Mouse (Mus musculus): ENCODE results near the gene Zmat3. TPM values are rescaled to one million over a fixed set of nuclear protein-coding genes. Genes with fewer than 3 reads are reported as not detected.

Zmat3 gene
- polyA plus RNA-seq, 1 experiment, result 3.7 TPM

DNA sequence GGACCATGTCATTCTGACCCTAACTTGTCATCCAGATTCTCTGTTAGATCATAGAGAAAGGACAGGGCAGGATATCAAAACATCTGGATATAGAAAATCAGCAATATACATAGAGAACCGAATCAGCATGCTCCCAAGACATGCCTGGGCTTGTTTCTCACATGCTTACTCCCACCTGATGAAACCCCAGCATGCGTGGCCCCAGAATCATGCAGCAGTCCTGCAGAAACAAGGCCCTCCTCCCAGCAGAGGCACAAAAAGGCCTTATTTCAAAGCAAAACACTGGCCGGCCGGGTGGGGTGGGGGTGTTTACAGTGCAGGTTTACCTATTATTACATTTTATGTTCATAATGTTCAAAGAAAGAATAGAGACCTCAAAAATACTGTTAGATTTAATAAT, 1.6 kb downstream of the Zmat3 start:
- no peak for TF ChIP-seq CTCF (IDR thresholded peaks at IDR 0.05; ENCODE audit: extremely low read depth, insufficient read depth, insufficient read length, insufficient replicate concordance)
- TF ChIP-seq POLR2A (IDR thresholded peaks at IDR 0.05; ENCODE audit: low read depth, low read length), result no peak
- no peak overlapping the region for H3K4me3 ChIP-seq (ENCODE audit: extremely low read depth, insufficient read depth, insufficient read length)
- no peaks in the 10 kb centered on the region for H3K36me3 ChIP-seq (ENCODE audit: control insufficient read depth, insufficient read depth, low read length)
- H3K4me1 ChIP-seq (ENCODE audit: control insufficient read depth, insufficient read depth, insufficient read length), result peaks cover 6% of the 10 kb centered on the region
- DNase-seq (ENCODE audit: low read depth in 1 of 2, low spot score in 2 of 2), result no peak
- WGBS, result 85% methylated on average over 4 of the region's 4 CpGs
- no peaks in the 10 kb centered on the region; the same call in 1 of the 2 replicates for H3K27me3 ChIP-seq (ENCODE audit: control insufficient read depth, insufficient read depth, low read length)
- H3K27ac ChIP-seq (ENCODE audit: insufficient read depth, low read length), result no peak overlapping the region

DNA sequence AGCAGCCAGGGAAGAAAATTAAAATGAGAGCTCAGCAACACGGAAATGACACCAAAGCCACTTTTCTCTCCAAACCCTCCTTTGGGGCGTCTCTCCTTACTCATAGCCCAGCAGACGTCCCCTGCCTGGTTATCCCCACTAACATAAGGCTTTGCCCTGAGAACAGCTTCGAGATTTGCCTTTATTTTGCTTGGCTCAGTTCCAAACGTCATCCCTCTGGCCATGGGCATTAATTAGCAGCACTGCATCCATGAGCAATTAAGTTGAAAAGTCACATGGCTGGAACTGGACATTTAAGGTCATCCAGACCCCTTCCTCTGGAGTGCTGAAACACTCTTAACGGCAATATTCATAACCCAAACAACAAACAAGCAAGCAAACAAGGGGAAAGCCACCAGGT, 4.6 kb downstream of the Zmat3 start:
- 80% methylated on average over 6 of the region's 6 CpGs for WGBS
- Histone ChIP-seq H3K27ac (ENCODE audit: insufficient read depth, low read length) (no peak overlapping the region), H3K27me3 (ENCODE audit: control insufficient read depth, insufficient read depth, low read length) (no peaks in the 10 kb centered on the region; the same call in 1 of the 2 replicates), H3K4me1 (ENCODE audit: control insufficient read depth, insufficient read depth, insufficient read length) (peaks cover 4% of the 10 kb centered on the region), H3K4me3 (ENCODE audit: extremely low read depth, insufficient read depth, insufficient read length) (no peak overlapping the region), H3K36me3 (ENCODE audit: control insufficient read depth, insufficient read depth, low read length) (no peaks in the 10 kb centered on the region)
- TF ChIP-seq POLR2A (IDR thresholded peaks at IDR 0.05; ENCODE audit: low read depth, low read length), result no peak
- no peak for TF ChIP-seq CTCF (IDR thresholded peaks at IDR 0.05; ENCODE audit: extremely low read depth, insufficient read depth, insufficient read length, insufficient replicate concordance)
- DNase-seq (ENCODE audit: low read depth in 1 of 2, low spot score in 2 of 2), result no peak

DNA sequence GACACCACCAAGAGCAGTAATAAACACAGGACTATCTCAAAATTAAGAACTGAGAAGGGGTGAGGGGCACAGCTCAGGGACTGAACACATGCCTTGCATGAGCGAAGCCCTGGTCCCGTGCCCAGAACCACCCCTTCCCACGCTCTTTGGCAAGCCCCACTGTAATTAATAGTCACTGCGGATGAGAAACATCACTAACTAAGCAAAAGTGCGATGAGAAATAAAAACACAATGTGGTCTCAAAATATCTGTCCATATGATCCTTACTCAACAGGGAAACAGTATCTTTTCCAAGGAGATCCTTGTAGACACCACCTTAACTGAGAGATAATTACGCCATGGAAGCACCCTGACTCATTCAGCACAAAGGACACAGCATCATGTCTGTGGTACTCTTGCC, 17.9 kb downstream of the Zmat3 start:
- Histone ChIP-seq H3K4me1 (ENCODE audit: control insufficient read depth, insufficient read depth, insufficient read length) (no peaks in the 10 kb centered on the region), H3K27ac (ENCODE audit: insufficient read depth, low read length) (no peak overlapping the region), H3K36me3 (ENCODE audit: control insufficient read depth, insufficient read depth, low read length) (no peaks in the 10 kb centered on the region), H3K4me3 (ENCODE audit: extremely low read depth, insufficient read depth, insufficient read length) (no peak overlapping the region), H3K27me3 (ENCODE audit: control insufficient read depth, insufficient read depth, low read length) (no peaks in the 10 kb centered on the region)
- TF ChIP-seq POLR2A (IDR thresholded peaks at IDR 0.05; ENCODE audit: low read depth, low read length) (no peak), CTCF (IDR thresholded peaks at IDR 0.05; ENCODE audit: extremely low read depth, insufficient read depth, insufficient read length, insufficient replicate concordance) (no peak)
- no peak for DNase-seq (ENCODE audit: low read depth in 1 of 2, low spot score in 2 of 2)
- 81% methylated on average over 6 of the region's 6 CpGs for WGBS

DNA sequence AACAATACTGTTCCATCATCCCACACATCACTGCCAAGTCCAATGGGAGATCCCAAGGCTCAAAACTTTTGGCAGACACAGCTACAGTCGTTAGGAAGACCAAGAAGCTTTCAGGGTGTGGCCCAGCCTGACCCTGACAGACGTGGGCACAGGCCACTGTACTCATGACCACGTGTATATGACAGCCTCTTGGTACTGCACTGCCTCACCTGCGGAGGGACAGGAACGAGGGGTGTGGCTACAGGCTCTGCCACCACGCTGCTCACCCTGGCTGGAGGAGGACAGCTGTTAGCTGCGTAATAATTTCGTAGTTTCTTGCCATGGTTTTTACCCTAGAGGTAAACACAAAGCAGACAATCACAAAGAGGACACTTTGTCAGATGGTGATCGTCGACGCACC, 20.6 kb downstream of the Zmat3 start:
- Histone ChIP-seq H3K27ac (ENCODE audit: insufficient read depth, low read length) (no peak overlapping the region), H3K36me3 (ENCODE audit: control insufficient read depth, insufficient read depth, low read length) (peaks cover 3% of the 10 kb centered on the region; the same call in 1 of the 2 replicates), H3K4me3 (ENCODE audit: extremely low read depth, insufficient read depth, insufficient read length) (no peak overlapping the region), H3K27me3 (ENCODE audit: control insufficient read depth, insufficient read depth, low read length) (no peaks in the 10 kb centered on the region), H3K4me1 (ENCODE audit: control insufficient read depth, insufficient read depth, insufficient read length) (no peaks in the 10 kb centered on the region)
- TF ChIP-seq POLR2A (IDR thresholded peaks at IDR 0.05; ENCODE audit: low read depth, low read length), result no peak
- no peak for TF ChIP-seq CTCF (IDR thresholded peaks at IDR 0.05; ENCODE audit: extremely low read depth, insufficient read depth, insufficient read length, insufficient replicate concordance)
- WGBS, result 84% methylated on average over 11 of the region's 11 CpGs
- no peak for DNase-seq (ENCODE audit: low read depth in 1 of 2, low spot score in 2 of 2)

DNA sequence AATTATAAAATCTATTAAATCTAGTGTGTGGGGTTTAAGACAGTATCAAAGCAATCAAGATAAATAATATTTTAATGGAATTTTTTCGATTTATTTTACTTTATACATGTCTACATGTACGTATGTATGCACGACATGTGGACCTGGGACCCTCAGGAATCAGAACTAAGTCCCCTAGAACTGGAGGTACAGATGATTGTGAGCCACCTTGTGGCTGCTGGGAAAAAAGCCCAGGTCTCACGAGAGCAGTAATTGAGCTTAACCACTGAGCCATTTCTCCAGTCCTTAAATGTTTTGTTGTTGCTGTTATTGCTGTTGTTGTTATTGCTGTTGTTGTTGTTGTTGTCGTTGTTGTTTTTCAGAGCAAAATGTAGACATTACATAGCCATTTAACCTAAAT, 21.0 kb downstream of the Zmat3 start:
- no peak overlapping the region for H3K4me3 ChIP-seq (ENCODE audit: extremely low read depth, insufficient read depth, insufficient read length)
- no peak overlapping the region for H3K27ac ChIP-seq (ENCODE audit: insufficient read depth, low read length)
- 75% methylated on average over 5 of the region's 5 CpGs for WGBS
- H3K36me3 ChIP-seq (ENCODE audit: control insufficient read depth, insufficient read depth, low read length), result peaks cover 3% of the 10 kb centered on the region; the same call in 1 of the 2 replicates
- TF ChIP-seq CTCF (IDR thresholded peaks at IDR 0.05; ENCODE audit: extremely low read depth, insufficient read depth, insufficient read length, insufficient replicate concordance) (no peak), POLR2A (IDR thresholded peaks at IDR 0.05; ENCODE audit: low read depth, low read length) (no peak)
- H3K27me3 ChIP-seq (ENCODE audit: control insufficient read depth, insufficient read depth, low read length), result no peaks in the 10 kb centered on the region
- no peak for DNase-seq (ENCODE audit: low read depth in 1 of 2, low spot score in 2 of 2)
- H3K4me1 ChIP-seq (ENCODE audit: control insufficient read depth, insufficient read depth, insufficient read length), result no peaks in the 10 kb centered on the region

DNA sequence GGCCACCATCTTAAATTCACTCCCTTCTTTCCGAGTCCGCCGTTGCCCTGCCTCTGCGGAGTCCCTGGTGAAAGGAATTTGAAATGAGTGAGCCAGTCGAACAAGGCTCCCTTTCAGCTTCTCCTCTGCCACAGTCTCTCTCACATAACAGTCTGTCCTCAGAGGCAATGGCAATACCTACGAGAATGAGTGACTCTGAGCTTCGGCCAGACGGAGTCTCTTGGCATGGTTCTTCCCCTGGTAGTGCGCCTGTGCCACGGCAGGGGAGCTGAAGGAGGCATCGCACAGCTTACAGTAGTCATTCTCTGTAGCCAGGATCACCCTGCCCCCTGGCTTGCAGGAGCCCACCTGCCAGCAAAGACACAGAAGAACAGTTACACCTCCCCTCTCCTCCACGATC, 22.4 kb downstream of the Zmat3 start:
- WGBS, result 89% methylated on average over 12 of the region's 12 CpGs
- no peaks in the 10 kb centered on the region for H3K4me1 ChIP-seq (ENCODE audit: control insufficient read depth, insufficient read depth, insufficient read length)
- no peak overlapping the region for H3K4me3 ChIP-seq (ENCODE audit: extremely low read depth, insufficient read depth, insufficient read length)
- no peak overlapping the region for H3K27ac ChIP-seq (ENCODE audit: insufficient read depth, low read length)
- no peak for DNase-seq (ENCODE audit: low read depth in 1 of 2, low spot score in 2 of 2)
- H3K27me3 ChIP-seq (ENCODE audit: control insufficient read depth, insufficient read depth, low read length), result no peaks in the 10 kb centered on the region
- H3K36me3 ChIP-seq (ENCODE audit: control insufficient read depth, insufficient read depth, low read length), result peaks cover 3% of the 10 kb centered on the region; the same call in 1 of the 2 replicates
- no peak for TF ChIP-seq CTCF (IDR thresholded peaks at IDR 0.05; ENCODE audit: extremely low read depth, insufficient read depth, insufficient read length, insufficient replicate concordance)
- no peak for TF ChIP-seq POLR2A (IDR thresholded peaks at IDR 0.05; ENCODE audit: low read depth, low read length)

DNA sequence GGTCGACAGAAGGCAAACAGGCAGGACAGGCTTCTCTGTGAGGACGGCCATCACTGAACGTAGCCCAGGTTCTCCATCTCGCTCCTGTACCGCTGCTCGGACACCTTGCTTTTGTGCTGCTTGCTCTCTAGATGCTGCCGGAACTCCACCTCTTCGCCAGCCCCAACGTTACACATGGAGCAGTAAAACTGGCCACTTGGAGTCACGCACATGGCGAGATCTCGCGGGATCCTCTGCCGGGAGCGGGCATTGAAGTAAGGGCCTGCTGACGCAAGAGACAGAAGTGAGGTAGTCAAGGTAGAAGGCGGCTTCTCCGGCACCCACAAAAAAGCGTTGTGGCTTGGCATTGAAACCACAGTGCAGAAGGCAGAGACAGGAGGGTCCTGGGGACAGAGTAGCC, 24.4 kb downstream of the Zmat3 start:
- TF ChIP-seq CTCF (IDR thresholded peaks at IDR 0.05; ENCODE audit: extremely low read depth, insufficient read depth, insufficient read length, insufficient replicate concordance) (no peak), POLR2A (IDR thresholded peaks at IDR 0.05; ENCODE audit: low read depth, low read length) (no peak)
- Histone ChIP-seq H3K4me3 (ENCODE audit: extremely low read depth, insufficient read depth, insufficient read length) (no peak overlapping the region), H3K27ac (ENCODE audit: insufficient read depth, low read length) (no peak overlapping the region), H3K36me3 (ENCODE audit: control insufficient read depth, insufficient read depth, low read length) (peaks cover 3% of the 10 kb centered on the region; the same call in 1 of the 2 replicates), H3K4me1 (ENCODE audit: control insufficient read depth, insufficient read depth, insufficient read length) (no peaks in the 10 kb centered on the region), H3K27me3 (ENCODE audit: control insufficient read depth, insufficient read depth, low read length) (no peaks in the 10 kb centered on the region)
- DNase-seq (ENCODE audit: low read depth in 1 of 2, low spot score in 2 of 2), result no peak
- WGBS, result 94% methylated on average over 19 of the region's 19 CpGs
